Mouse (Mus musculus) kidney, embryonic 16.5 days (tissue): Measurements from ENCODE around the gene Rft1. TPM values are rescaled to one million over a fixed set of nuclear protein-coding genes. Genes with fewer than 3 reads are reported as not detected.

Source experiments
- ATAC-seq: fragments of 200-750 bp; cut with Nextera tagmentation; 2 replicates; pipeline ENCODE4 v1.8.0; 2017; ENCODE audit warnings: moderate TSS enrichment; ENCODE audit not compliant: low FRiP score, low TSS enrichment
- H3K27ac ChIP-seq: fragments of 300-500 bp; sonication (generic); 2 replicates; pipeline ENCODE4 v1.5.1; 2014; ENCODE audit warnings: low read length
- H3K27me3 ChIP-seq: fragments of 300-500 bp; sonication (generic); 2 replicates; pipeline ENCODE4 v1.6.1; 2014; ENCODE audit warnings: low read length, control low read depth, mixed read lengths; ENCODE audit not compliant: insufficient read depth
- H3K36me3 ChIP-seq: fragments of 300-500 bp; sonication (generic); 2 replicates; pipeline ENCODE4 v1.6.1; 2014; ENCODE audit warnings: low read length, control low read depth, mixed read lengths; ENCODE audit not compliant: insufficient read depth
- H3K4me1 ChIP-seq: fragments of 300-500 bp; sonication (generic); 2 replicates; pipeline ENCODE4 v1.6.1; 2014; ENCODE audit warnings: low read length, control low read depth, mixed read lengths; ENCODE audit not compliant: insufficient read depth
- H3K4me2 ChIP-seq: fragments of 300-500 bp; sonication (generic); replicated peaks from 2 replicates; pipeline ENCODE4 v1.6.1; 2014; ENCODE audit warnings: low read depth, low read length
- H3K4me3 ChIP-seq: fragments of 300-500 bp; sonication (generic); 2 replicates; pipeline ENCODE4 v1.5.1; 2014; ENCODE audit warnings: mild to moderate bottlenecking, low read length
- H3K9ac ChIP-seq: fragments of 300-500 bp; sonication (generic); replicated peaks from 2 replicates; pipeline ENCODE4 v1.6.1; 2014; ENCODE audit warnings: low read length
- H3K9me3 ChIP-seq: fragments of 300-500 bp; sonication (generic); 2 replicates; pipeline ENCODE4 v1.6.1; 2016; ENCODE audit warnings: low read length, control low read depth
- WGBS: fragments of 180-500 bp; shearing (Covaris S2); extraction: QIAGEN DNeasy Blood & Tissue Kit; methylation state at CpG from one replicate; pipeline ENCODE4 v1.1.7; 2014; 5-methylcytosine and 5-hydroxymethylcytosine counted together
- polyA plus RNA-seq: library from polyadenylated mRNA; unstranded; fragments of >200 nt; fragmentation: Nextera tagmentation; extraction: Ambion mirVana; gene quantifications from 2 replicates; pipeline ENCODE4 v1.2.1, GENCODE M21; 2015

Rft1 gene
- polyA plus RNA-seq, 1 experiment from 2014 or later: 19.6 TPM

- H3K4me3 ChIP-seq: no peak overlapping the region
- WGBS: 74% methylated on average over 1 of the region's 1 CpGs
- no peak overlapping the region for H3K27ac ChIP-seq
- H3K4me2 ChIP-seq: no peak overlapping the region
- no peaks in the 10 kb centered on the region for H3K9me3 ChIP-seq
- no peaks in the 10 kb centered on the region for H3K36me3 ChIP-seq
- ATAC-seq: no peak
- H3K9ac ChIP-seq: no peak overlapping the region
- H3K4me1 ChIP-seq: no peaks in the 10 kb centered on the region
- no peaks in the 10 kb centered on the region for H3K27me3 ChIP-seq
These were observed 82.3 kb downstream of the Rft1 start for GRCm38 (mm10) chr14:30736413-30736812.

Other genes starting within 250 kb of the Rft1 start
- gene Dcp1a, start 174.8 kb upstream of the Rft1 start, polyA plus RNA-seq: 28.3 and 32.1 TPM in 2 replicates
- gene Cacna1d, start 162.9 kb upstream of the Rft1 start, polyA plus RNA-seq: 3.0 and 3.3 TPM in 2 replicates
- gene Tkt, start 106.0 kb upstream of the Rft1 start, polyA plus RNA-seq: 314 TPM in 2 replicates
- 48.9 and 52.4 TPM in 2 replicates for gene Prkcd, start 28.1 kb upstream of the Rft1 start, polyA plus RNA-seq
- gene Sfmbt1, start 60.5 kb downstream of the Rft1 start, polyA plus RNA-seq: 13.6 and 14.5 TPM in 2 replicates
- gene Tmem110, start 171.2 kb downstream of the Rft1 start, polyA plus RNA-seq: 25.1 and 25.7 TPM in 2 replicates
- gene Mustn1, start 224.8 kb downstream of the Rft1 start, polyA plus RNA-seq: 4.5 and 5.3 TPM in 2 replicates
- 0.27 and 0.59 TPM in 2 replicates for gene Itih4, start 232.1 kb downstream of the Rft1 start, polyA plus RNA-seq